Mouse (Mus musculus): ENCODE results near the gene Rundc3a. TPM values are rescaled to one million over a fixed set of nuclear protein-coding genes. Genes with fewer than 3 reads are reported as not detected.
"Not testable (repeated sequence)": the region's sequence is repeated elsewhere in the genome, so short reads cannot be mapped to it uniquely, and the experiment has no call there.

Gene Rundc3a
- polyA plus RNA-seq, 1 experiment from 2014 or later, result 160 TPM

DNA sequence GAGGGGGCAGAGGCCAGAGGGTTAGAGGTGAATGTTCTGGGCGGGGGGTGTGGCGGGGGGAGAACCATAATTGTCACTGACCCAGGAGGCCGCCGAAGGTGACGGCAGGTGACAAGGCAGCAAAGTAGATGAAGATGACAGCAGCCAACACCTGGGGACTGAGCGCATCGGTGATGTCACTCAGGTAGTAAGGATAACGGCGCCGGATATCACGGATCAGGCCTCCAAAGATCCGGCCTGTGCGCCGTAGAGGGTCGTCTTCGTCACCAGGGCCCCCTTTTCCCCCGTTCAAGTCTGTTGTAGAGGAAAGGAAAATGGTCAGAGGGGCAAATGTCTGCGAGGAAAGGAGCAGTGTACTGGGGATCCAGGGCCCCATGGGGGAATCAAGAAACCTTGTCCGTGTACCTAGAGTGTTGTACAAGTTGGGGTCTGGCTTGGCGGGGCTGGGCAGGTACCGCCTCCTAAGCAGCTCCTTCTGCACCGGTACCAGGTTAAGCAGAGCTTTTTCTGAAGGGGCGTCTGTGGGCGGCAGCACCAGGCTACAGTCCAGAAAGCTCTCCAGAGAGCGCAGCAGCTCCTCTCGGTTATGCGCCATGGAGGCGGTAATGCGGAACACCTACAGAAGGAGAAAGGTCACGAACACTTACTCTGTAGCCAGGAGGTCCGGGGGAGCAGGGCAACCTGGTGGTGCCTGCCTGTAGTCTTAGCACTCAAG, 36.4 kb upstream of the Rundc3a start:
- no peaks in the 10 kb centered on the region; the same call in 1 of the 2 replicates for H3K27me3 ChIP-seq (replicated peaks)
- H3K4me2 ChIP-seq, result no peak overlapping the region
- H3K9ac ChIP-seq, result no peak overlapping the region
- no peaks in the 10 kb centered on the region for H3K9me3 ChIP-seq
- 77% methylated on average over 31 of the region's 31 CpGs for WGBS
- H3K4me3 ChIP-seq, result no peak overlapping the region
- H3K4me1 ChIP-seq, result no peaks in the 10 kb centered on the region
- no peak overlapping the region for H3K27ac ChIP-seq
- ATAC-seq (replicated peaks), result no peak
- H3K36me3 ChIP-seq (replicated peaks), result no peaks in the 10 kb centered on the region

DNA sequence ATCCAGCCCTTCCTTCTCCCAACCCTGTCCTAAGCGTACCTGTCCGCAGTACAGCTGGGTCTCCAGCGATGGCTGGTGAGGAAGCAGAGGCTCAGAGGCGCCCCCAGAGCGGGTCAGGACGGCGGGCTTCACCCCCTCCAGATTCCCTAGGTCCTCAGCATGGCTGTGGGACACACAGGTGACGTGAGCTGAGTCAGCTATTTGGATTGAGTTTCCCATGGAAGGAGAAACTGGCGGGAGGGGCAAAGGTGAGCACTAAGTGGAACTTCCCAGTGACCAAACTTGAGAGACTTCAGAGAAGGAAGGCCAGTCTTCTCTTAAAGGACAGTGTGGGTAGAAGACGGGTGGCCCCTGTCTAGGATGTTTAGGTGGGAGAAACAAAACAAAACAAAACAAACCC, 34.8 kb upstream of the Rundc3a start:
- Histone ChIP-seq H3K4me1 (no peaks in the 10 kb centered on the region), H3K9ac (no peak overlapping the region), H3K27ac (no peak overlapping the region), H3K4me3 (no peak overlapping the region), H3K4me2 (no peak overlapping the region), H3K27me3 (replicated peaks) (no peaks in the 10 kb centered on the region; the same call in 1 of the 2 replicates), H3K9me3 (no peaks in the 10 kb centered on the region), H3K36me3 (replicated peaks) (no peaks in the 10 kb centered on the region)
- ATAC-seq (replicated peaks), result no peak
- 68% methylated on average over 10 of the region's 10 CpGs for WGBS

DNA sequence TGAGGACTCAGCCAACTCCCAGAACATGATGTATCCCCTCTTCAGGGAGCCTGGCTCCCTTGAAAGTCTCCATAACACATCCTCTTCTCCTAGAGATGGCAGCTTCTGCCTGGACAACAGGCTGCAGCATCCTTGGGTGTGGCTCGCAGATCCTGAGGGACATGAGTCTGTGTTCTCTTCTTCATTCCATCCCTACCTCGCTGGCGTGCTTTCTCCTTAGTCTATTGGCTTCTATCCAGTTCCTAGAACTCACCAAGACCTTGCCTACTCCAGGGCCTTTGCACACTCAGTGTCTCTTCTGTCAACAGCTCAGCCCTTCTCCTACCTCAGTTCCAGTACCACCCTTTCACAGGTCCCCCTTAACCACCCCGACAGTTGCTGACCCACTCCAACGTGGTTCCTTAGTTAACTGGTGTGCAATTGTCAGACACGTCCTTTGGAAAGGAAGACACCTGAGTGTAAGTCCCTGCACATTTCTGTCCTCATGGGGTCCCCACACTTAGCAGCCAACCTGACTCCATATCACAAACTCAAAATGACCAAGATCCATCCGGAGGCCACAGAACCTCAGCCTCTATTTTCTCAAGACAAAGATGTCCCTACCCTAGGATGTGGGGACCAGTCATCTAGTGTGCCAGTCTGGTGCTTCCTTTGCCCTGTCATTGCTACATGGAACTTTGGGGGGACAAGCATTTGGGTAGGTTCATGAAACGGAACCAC, 31.3 kb upstream of the Rundc3a start:
- H3K4me2 ChIP-seq, result no peak overlapping the region
- H3K9me3 ChIP-seq, result no peaks in the 10 kb centered on the region
- ATAC-seq (replicated peaks), result no peak
- H3K4me1 ChIP-seq, result no peaks in the 10 kb centered on the region
- H3K4me3 ChIP-seq, result no peak overlapping the region
- H3K36me3 ChIP-seq (replicated peaks), result no peaks in the 10 kb centered on the region
- H3K27ac ChIP-seq, result no peak overlapping the region
- H3K9ac ChIP-seq, result no peak overlapping the region
- 86% methylated on average over 8 of the region's 8 CpGs for WGBS
- H3K27me3 ChIP-seq (replicated peaks), result no peaks in the 10 kb centered on the region; the same call in 1 of the 2 replicates

DNA sequence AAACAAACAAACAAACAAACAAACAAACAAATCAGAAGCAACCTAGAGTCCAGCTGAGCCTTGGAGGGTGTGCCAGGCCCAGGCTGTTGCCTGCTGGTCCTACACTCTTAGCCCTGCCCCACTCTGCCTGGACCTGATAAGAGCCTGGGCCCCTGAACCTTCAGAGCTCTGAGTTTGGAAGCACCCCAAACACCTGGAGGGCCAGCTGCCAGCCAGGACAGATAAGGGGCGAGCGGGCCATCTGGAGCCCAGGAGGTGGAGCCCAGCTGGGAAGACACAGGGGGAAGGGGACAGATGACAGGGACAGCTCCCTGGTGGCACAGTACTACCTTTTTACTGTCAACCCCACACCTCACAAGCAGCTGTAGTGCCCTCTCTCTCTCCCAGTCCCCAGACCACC, 29.6 kb upstream of the Rundc3a start:
- no peaks in the 10 kb centered on the region for H3K36me3 ChIP-seq (replicated peaks)
- 69% methylated on average over 2 of the region's 2 CpGs for WGBS

DNA sequence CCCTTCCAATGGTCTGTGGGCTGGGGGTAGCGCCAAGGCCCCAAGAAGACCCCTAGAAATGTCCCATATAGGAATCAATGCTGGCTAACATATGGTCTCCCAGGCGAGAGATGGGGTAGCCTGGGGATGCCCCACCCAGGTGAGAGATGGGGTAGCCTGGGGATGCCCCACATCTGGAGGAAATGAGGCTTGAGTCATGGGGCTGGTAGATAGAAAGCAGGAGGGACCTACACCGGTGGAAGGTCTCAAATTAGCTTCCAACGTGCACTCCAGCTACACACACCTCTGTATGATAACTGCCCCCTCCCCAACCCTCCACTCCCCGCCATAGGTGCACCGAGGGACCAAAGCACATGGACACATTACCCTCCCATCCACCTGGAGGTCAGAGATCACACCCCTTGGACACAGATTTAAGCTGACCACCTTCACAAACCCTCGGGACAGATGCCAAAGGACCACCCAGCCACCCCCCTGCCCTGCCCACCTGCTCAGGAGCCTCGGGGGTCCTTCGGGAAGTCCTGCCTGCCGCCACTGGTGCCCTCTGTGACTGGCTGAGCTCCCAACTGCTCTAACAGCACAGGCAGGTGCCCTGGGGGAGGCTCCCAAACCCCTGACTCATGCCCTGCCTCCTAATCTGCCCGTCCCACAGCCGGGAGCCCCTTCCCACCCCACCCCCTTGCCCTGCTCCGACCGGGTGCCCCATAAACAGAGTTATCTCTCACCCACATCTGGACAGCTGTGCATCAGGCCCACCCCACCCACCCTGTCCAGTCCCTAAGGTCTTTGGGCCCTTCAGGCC, 28.4 kb upstream of the Rundc3a start:
- no peak overlapping the region for H3K4me3 ChIP-seq
- H3K9ac ChIP-seq, result no peak overlapping the region
- H3K27ac ChIP-seq, result no peak overlapping the region
- H3K9me3 ChIP-seq, result no peaks in the 10 kb centered on the region
- WGBS, result 78% methylated on average over 14 of the region's 14 CpGs
- H3K4me1 ChIP-seq, result no peaks in the 10 kb centered on the region
- ATAC-seq (replicated peaks), result no peak
- no peaks in the 10 kb centered on the region for H3K36me3 ChIP-seq (replicated peaks)
- no peak overlapping the region for H3K4me2 ChIP-seq
- H3K27me3 ChIP-seq (replicated peaks), result no peaks in the 10 kb centered on the region; the same call in 1 of the 2 replicates

More for the DNA sequence above, 29.6 kb upstream of the Rundc3a start:
- Histone ChIP-seq H3K9ac (no peak overlapping the region), H3K27ac (no peak overlapping the region), H3K4me3 (no peak overlapping the region), H3K4me1 (no peaks in the 10 kb centered on the region), H3K4me2 (no peak overlapping the region), H3K27me3 (replicated peaks) (no peaks in the 10 kb centered on the region; the same call in 1 of the 2 replicates), H3K9me3 (no peaks in the 10 kb centered on the region)
- no peak for ATAC-seq (replicated peaks)

DNA sequence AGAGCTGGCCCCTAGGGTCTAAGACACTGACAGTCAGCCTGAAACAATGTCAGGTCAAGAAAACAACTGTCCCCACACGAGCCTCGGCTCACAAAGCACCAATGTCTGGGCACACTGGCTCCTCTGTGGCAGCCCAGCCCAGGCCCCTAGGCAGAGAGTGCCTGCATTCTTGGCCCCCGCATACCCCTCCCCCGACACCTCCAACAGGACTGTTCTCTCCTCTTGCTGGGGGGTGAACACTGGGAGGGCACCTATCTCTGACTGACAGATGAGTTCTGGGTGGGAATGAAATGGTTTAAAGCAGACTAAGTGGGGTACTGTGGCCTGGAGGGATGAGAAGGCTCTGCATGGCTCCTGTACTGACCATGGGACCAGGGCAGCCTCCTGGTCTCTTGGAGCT, 27.5 kb upstream of the Rundc3a start:
- no peak overlapping the region for H3K9ac ChIP-seq
- WGBS, result 54% methylated on average over 4 of the region's 4 CpGs

DNA sequence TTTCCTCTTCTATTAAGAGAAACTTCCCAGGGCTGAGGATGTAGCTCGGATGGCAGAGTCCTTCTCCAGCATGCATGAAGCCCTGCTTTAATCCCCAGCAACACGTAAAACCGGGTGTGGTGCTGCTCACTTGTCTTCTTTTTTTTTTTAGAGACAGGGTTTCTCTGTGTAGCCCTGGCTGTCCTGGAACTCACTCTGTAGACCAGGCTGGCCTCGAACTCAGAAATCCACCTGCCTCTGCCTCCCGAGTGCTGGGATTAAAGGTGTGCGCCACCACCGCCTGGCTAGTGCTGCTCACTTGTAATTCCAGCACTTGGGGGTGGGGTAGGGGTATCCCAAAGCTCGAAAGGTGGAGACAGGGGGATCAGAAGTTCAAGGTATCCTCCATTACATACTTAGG, 27.1 kb upstream of the Rundc3a start, which contains the start of gene Slc4a1:
Slc4a1 (minus strand) TSS at position 101 of the 400 bp plus-strand sequence.
- not testable (repeated sequence) for H3K9me3 ChIP-seq; H3K36me3 ChIP-seq (replicated peaks); H3K27me3 ChIP-seq (replicated peaks); H3K4me3 ChIP-seq; H3K9ac ChIP-seq; H3K4me1 ChIP-seq; H3K4me2 ChIP-seq; H3K27ac ChIP-seq; ATAC-seq (replicated peaks)
- WGBS, result 86% methylated on average over 8 of the region's 8 CpGs

More for the DNA sequence above, 27.5 kb upstream of the Rundc3a start:
- no peaks in the 10 kb centered on the region for H3K9me3 ChIP-seq
- ATAC-seq (replicated peaks), result no peak
- no peaks in the 10 kb centered on the region for H3K36me3 ChIP-seq (replicated peaks)
- no peaks in the 10 kb centered on the region; the same call in 1 of the 2 replicates for H3K27me3 ChIP-seq (replicated peaks)
- H3K4me2 ChIP-seq, result no peak overlapping the region
- no peak overlapping the region for H3K4me3 ChIP-seq
- no peaks in the 10 kb centered on the region for H3K4me1 ChIP-seq
- H3K27ac ChIP-seq, result no peak overlapping the region

DNA sequence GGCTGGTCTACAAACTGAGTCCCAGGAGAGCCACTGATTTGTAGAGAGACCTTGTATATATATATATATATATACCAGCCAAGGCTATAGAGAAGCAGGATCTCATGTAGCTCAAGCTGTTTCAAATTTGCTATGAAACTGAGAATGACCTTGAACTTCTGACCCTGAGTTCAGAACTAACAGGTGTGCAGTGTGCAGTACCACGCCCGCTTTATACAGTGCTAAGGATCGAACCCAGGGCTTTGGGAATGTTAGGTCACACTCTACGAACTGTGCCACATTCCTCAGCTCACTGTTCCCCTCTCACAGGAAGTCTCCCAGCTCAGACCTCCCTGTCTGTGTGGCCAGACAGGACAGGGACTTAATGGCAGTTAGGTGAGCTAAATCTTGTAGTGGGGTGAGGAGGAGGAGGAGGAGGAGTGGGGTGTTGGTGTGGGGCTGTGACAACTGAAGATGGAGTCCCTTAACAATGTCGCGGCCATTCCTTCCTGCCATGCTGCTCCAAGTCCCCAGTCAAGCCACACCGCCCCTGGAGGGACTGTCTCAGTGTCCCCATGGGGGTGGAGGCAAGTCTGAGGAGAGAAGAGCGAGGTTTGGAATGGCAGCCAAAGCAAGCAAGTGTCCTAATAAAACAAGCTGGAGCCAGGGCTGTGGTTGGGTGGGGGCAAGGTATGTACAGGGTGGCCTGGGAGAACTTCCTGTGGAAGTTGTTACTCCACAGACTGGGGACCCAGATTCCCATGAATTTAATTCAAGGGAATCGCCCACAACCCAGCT, 25.5 kb upstream of the Rundc3a start:
- Histone ChIP-seq H3K27ac (no peak overlapping the region), H3K4me1 (no peaks in the 10 kb centered on the region)
- ATAC-seq (replicated peaks), result no peak

DNA sequence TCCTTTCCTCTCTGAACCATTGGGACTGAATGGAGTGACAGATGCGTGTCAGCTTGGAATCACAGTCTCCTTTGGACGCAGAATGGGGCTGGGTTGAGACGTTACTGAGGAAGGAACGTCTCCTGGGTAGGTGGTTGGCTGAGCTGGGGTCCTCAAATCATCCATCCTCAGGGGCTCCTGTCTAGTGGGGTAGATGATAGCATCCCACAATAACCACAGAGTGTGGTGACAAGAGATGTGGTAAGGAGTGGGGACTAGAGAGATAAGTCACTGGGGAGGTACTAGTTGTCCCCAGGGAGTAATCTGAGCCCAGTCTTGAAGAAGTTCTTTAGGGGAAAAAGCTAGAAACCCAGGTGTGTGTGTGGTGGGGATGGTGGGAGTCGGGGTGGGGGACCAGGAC, 24.9 kb upstream of the Rundc3a start:
- Histone ChIP-seq H3K27me3 (replicated peaks) (no peaks in the 10 kb centered on the region), H3K4me3 (no peak overlapping the region), H3K9me3 (no peaks in the 10 kb centered on the region), H3K4me1 (no peaks in the 10 kb centered on the region), H3K4me2 (no peak overlapping the region), H3K36me3 (replicated peaks) (no peaks in the 10 kb centered on the region), H3K27ac (no peak overlapping the region), H3K9ac (no peak overlapping the region)
- 86% methylated on average over 5 of the region's 5 CpGs for WGBS
- ATAC-seq (replicated peaks), result no peak

More for the DNA sequence above, 25.5 kb upstream of the Rundc3a start:
- Histone ChIP-seq H3K27me3 (replicated peaks) (no peaks in the 10 kb centered on the region), H3K4me3 (no peak overlapping the region), H3K9ac (no peak overlapping the region), H3K36me3 (replicated peaks) (no peaks in the 10 kb centered on the region), H3K4me2 (no peak overlapping the region), H3K9me3 (no peaks in the 10 kb centered on the region)
- 87% methylated on average over 9 of the region's 9 CpGs for WGBS

DNA sequence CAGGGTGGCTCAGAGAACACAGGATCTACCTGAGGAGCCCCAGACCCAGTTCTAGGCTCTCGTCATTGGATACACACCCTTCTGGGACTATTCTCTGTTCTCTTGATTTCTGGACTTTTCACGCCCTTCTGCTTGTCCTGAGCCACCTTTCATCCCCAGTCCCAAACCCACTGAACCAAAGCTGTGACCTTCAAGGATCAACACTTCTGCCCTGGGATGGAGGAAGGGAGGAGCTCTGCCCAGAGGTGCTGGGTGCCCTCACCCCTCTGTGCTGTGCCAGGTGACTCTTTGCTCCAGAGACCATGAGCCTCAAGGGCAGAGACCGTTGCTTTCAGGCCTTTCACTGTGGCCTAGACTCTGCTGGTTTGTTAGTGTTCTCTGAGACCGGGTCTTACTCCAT, 23.9 kb upstream of the Rundc3a start:
- H3K27me3 ChIP-seq (replicated peaks), result no peaks in the 10 kb centered on the region
- no peaks in the 10 kb centered on the region for H3K9me3 ChIP-seq
- ATAC-seq (replicated peaks), result no peak
- 80% methylated on average over 4 of the region's 4 CpGs for WGBS
- H3K4me2 ChIP-seq, result no peak overlapping the region
- H3K36me3 ChIP-seq (replicated peaks), result no peaks in the 10 kb centered on the region
- H3K27ac ChIP-seq, result no peak overlapping the region
- H3K4me3 ChIP-seq, result no peak overlapping the region
- no peaks in the 10 kb centered on the region for H3K4me1 ChIP-seq
- H3K9ac ChIP-seq, result no peak overlapping the region

DNA sequence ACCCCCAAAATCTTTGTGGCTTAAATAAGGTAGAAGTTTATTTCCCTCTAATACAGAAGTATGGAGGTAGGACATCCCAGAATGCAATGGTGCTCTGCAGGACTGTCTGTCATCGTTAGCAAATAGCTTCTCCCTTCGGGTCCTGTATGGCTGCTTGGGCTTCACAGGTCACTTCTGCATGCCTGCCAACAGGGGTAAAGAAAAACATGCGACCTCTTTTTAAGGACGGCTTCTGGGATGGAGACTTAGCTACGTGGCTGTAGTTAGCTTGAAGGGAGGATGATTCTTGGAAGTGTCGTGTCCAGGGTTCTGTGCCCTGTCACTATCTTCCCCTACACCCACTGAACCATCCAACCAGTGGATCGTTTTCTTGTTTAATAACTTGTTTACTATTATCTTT, 22.9 kb upstream of the Rundc3a start:
- H3K9ac ChIP-seq, result no peak overlapping the region
- H3K4me3 ChIP-seq, result no peak overlapping the region
- no peaks in the 10 kb centered on the region for H3K9me3 ChIP-seq
- no peak overlapping the region for H3K4me2 ChIP-seq
- no peaks in the 10 kb centered on the region for H3K27me3 ChIP-seq (replicated peaks)
- no peak overlapping the region for H3K27ac ChIP-seq
- no peaks in the 10 kb centered on the region for H3K36me3 ChIP-seq (replicated peaks)
- no peaks in the 10 kb centered on the region for H3K4me1 ChIP-seq
- ATAC-seq (replicated peaks), result no peak
- WGBS, result 52% methylated on average over 7 of the region's 7 CpGs

All from midbrain, embryonic 15.5 days (tissue).